Mouse (Mus musculus) C2C12 (cell line): ENCODE data around the gene Med11.

Source experiments
- CEBPB ChIP-seq: IDR thresholded peaks from one replicate; pipeline ENCODE4 v1.6.1; 2011; ENCODE audit warnings: low read depth, mild to moderate bottlenecking, control low read depth, moderate library complexity
- CTCF ChIP-seq: IDR thresholded peaks from one replicate; pipeline ENCODE4 v1.5.1; 2011; ENCODE audit not compliant: control insufficient read depth, insufficient read depth, insufficient read length
- MAX ChIP-seq: IDR thresholded peaks from one replicate; pipeline ENCODE4 v1.6.1; 2011; ENCODE audit warnings: mild to moderate bottlenecking, control low read depth
- MYOD1 ChIP-seq: IDR thresholded peaks from one replicate; pipeline ENCODE4 v1.6.1; 2011; ENCODE audit warnings: low read depth; ENCODE audit not compliant: control insufficient read depth, insufficient read length
- USF1 ChIP-seq: IDR thresholded peaks from one replicate; pipeline ENCODE4 v1.6.1; 2011; ENCODE audit warnings: low read depth, mild to moderate bottlenecking, control low read depth, moderate library complexity

GRCm38 (mm10) chr11:70500476-70500812 lies 48.7 kb downstream of the Med11 start:
- no peak for TF ChIP-seq CTCF
- TF ChIP-seq MYOD1, result no peak
- no peak for TF ChIP-seq USF1
- no peak for TF ChIP-seq MAX
- TF ChIP-seq CEBPB, result no peak
